Mouse (Mus musculus): ENCODE data around the gene Hsf2bp.

DNA sequence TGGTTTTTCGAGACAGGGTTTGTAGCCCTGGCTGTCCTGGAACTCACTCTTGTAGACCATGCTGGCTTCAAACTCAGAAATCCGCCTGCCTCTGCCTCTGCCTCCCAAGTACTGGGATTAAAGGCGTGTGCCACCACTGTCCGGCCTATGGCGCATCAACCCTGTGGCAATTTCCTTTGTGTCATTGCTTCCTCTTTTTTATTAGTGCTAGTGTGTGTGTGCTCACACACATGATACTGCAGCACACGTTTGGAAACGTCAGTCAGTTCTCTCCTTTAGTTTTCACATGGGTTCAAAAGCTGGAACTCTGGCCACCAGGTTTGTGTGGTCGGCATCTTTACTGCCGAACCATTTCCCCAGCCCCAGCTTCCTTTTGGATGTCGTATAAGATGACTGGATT lies 4.1 kb upstream of the Hsf2bp start:
- TF ChIP-seq CTCF (IDR thresholded peaks at IDR 0.05; ENCODE audit: low read depth), result no peak
- TF ChIP-seq EP300 (IDR thresholded peaks at IDR 0.05; ENCODE audit: low read depth), result no peak
